Mouse (Mus musculus) CH12.LX (cell line): ENCODE measurements around the gene Kcnn4.

Source experiments
- CHD2 ChIP-seq: IDR thresholded peaks from 2 replicates; pipeline ENCODE4 v1.6.1; 2011; ENCODE audit warnings: low read length, improper control_type of control experiment
- CTCF ChIP-seq, 2 experiments: IDR thresholded peaks in 1 of 2; conservative IDR thresholded peaks in 1 of 2; 2 replicates each; pipeline ENCODE4 v1.5.1; 2011 to 2012; ENCODE audit warnings: low read depth in 2 of 2, low read length in 2 of 2, improper control_type of control experiment in 1 of 2, inconsistent platforms in 1 of 2, mild to moderate bottlenecking in 1 of 2, moderate library complexity in 1 of 2
- EP300 ChIP-seq: IDR thresholded peaks from 2 replicates; pipeline ENCODE4 v1.6.1; 2011; ENCODE audit warnings: low read length, improper control_type of control experiment
- HCFC1 ChIP-seq: IDR thresholded peaks from 2 replicates; pipeline ENCODE4 v1.6.1; 2012; ENCODE audit warnings: low read depth, mild to moderate bottlenecking, inconsistent platforms, low read length, improper control_type of control experiment
- MEF2A ChIP-seq: IDR thresholded peaks from 2 replicates; pipeline ENCODE4 v1.6.1; 2014; ENCODE audit warnings: low read depth, mild to moderate bottlenecking, inconsistent platforms, low read length, improper control_type of control experiment, borderline replicate concordance
- UBTF ChIP-seq: IDR thresholded peaks from 2 replicates; pipeline ENCODE4 v1.6.1; 2012; ENCODE audit warnings: low read depth, mild to moderate bottlenecking, inconsistent platforms, low read length, improper control_type of control experiment, moderate library complexity
- USF2 ChIP-seq: conservative IDR thresholded peaks from 2 replicates; pipeline ENCODE4 v1.6.1; 2011; ENCODE audit warnings: low read depth, low read length, improper control_type of control experiment

DNA sequence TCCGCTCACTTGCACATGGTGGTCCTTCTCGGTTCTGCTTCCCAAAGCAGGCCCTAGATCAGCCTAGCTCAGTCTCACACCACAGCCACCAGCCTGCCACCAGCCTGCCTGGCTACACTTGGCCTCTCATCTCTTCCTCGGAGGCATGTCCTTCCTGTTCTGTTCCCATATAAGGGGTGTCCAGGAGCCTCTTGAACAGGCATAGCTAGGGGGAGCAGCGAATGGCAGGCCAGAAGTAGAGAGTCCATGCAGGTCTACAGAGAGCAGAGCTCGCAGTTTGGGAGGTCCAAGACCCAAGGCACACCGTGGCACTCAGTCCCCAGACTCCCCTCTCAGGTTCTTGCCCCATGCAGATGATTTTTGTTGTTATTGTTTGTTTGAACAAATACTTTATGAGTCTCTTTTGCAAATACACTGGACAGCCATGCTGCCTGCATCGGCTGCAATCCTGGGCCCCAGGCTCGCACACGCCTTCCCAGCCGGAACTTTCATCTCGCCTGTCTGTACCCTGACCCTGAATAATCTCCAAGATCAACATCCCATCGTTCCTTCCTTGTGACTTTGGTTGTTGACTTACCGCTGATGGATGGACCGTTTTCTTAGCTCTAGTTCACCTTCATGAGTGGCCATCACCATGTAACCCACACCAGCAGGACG lies 53.2 kb downstream of the Kcnn4 start:
- TF ChIP-seq CHD2 (no peak), CTCF (conservative IDR thresholded peaks at IDR 0.05 in 1 of 2, IDR thresholded peaks at IDR 0.05 in 1 of 2; ENCODE audit: low read depth in 2 of 2, low read length in 2 of 2) (no peak), UBTF (no peak), EP300 (no peak), MEF2A (no peak), USF2 (no peak), HCFC1 (no peak)
